Mouse (Mus musculus) spleen, adult 12 weeks (tissue): ENCODE results near the gene Bcl2l1.
A peak's percentile ranks its signal among the peaks of the same experiment; 100 is the strongest.

ENCODE experiments used
- DNase-seq: peaks from one replicate; pipeline ENCODE4 v3.0.0; 2022; ENCODE audit warnings: low spot score

Gene Bcl2l1

GRCm38 (mm10) chr2:152737306-152738221 is 94.0 kb downstream of the Bcl2l1 start:
- no peak for DNase-seq

GRCm38 (mm10) chr2:152736748-152737147 is 94.8 kb downstream of the Bcl2l1 start:
- DNase-seq = no peak

GRCm38 (mm10) chr2:152736090-152736601 is 95.4 kb downstream of the Bcl2l1 start, which contains the start of gene Id1:
Gene Id1, plus strand, starts transcription at chr2:152736251.
- DNase-seq = peak; percentile 21

- no peak for DNase-seq
These were observed 96.5 kb downstream of the Bcl2l1 start for GRCm38 (mm10) chr2:152734984-152735383.

- DNase-seq = no peak
These were observed 97.0 kb downstream of the Bcl2l1 start for GRCm38 (mm10) chr2:152734501-152734900.

GRCm38 (mm10) chr2:152733201-152733600 is 98.3 kb downstream of the Bcl2l1 start:
- no peak for DNase-seq
